22 mouse cellular contexts compared by ENCODE assay signal in genomic region chr17:40342497-40343009, GRCm38 (mm10). TPM values are rescaled to one million over a fixed set of nuclear protein-coding genes. Genes with fewer than 3 reads are reported as not detected.
"Had no signal": no experiment of that assay in that cellular context is flagged by ENCODE, and none has a peak within 500 bp of the region (broad histone marks: within the 10 kb centered on the region; RNA-seq: fewer than 3 reads in every experiment).

No protein-coding gene starts in this region.

- ATAC-seq: midbrain, embryonic 16.5 days had no signal

- H3K27me3 ChIP-seq: midbrain, embryonic 12.5 days; neural tube, embryonic 13.5 days; neural tube, embryonic 15.5 days had no signal

- H3K9ac ChIP-seq: lung, embryonic 14.5 days; midbrain, embryonic 12.5 days; neural tube, embryonic 13.5 days; neural tube, embryonic 15.5 days had no signal

- H3K4me2 ChIP-seq: lung, embryonic 14.5 days; midbrain, embryonic 12.5 days; neural tube, embryonic 13.5 days; neural tube, embryonic 15.5 days had no signal

- DNase-seq: lung, embryonic 14.5 days; lung, postnatal 10 days; lung, postnatal 4 days; midbrain, embryonic 14.5 days; retina, postnatal 1 day; right cerebral cortex, adult 18-20 months; right cerebral cortex, postnatal 25 days; right cerebral cortex, postnatal 4 days; spleen, adult 18-20 months; thymus, adult 18-20 months; thymus, postnatal 14 days; thymus, postnatal 36 days had no signal

- H3K9me3 ChIP-seq: midbrain, embryonic 10.5 days; midbrain, embryonic 12.5 days; neural tube, embryonic 13.5 days; neural tube, embryonic 15.5 days had no signal

- H3K27ac ChIP-seq: midbrain, embryonic 10.5 days; midbrain, embryonic 12.5 days; neural tube, embryonic 13.5 days; neural tube, embryonic 15.5 days had no signal

- H3K4me1 ChIP-seq: midbrain, embryonic 10.5 days; midbrain, embryonic 12.5 days; neural tube, embryonic 13.5 days; neural tube, embryonic 15.5 days had no signal

- H3K4me3 ChIP-seq: midbrain, embryonic 10.5 days; midbrain, embryonic 12.5 days; myocyte; neural tube, embryonic 13.5 days; neural tube, embryonic 15.5 days had no signal

- H3K36me3 ChIP-seq: midbrain, embryonic 10.5 days; midbrain, embryonic 12.5 days; neural tube, embryonic 13.5 days; neural tube, embryonic 15.5 days had no signal

RNA-seq across cellular contexts. Expression of gene Crisp1, which starts 23.5 kb away (rescaled TPM):
- polyA plus RNA-seq: lung, embryonic 14.5 days; lung, embryonic 16.5 days; midbrain, embryonic 10.5 days; midbrain, embryonic 12.5 days; midbrain, embryonic 14.5 days; midbrain, embryonic 16.5 days; myocyte; neural tube, embryonic 11.5 days; neural tube, embryonic 13.5 days; neural tube, embryonic 15.5 days; small intestine, adult 2 months; stomach, embryonic 14.5 days had no signal
